Mouse (Mus musculus) cerebellum, adult 2 months (tissue): ENCODE data around the gene Gpr35.

ENCODE experiments used
- CTCF ChIP-seq: fragments of 200-500 bp; IDR thresholded peaks from 2 replicates; pipeline ENCODE4 v1.5.1; 2011; ENCODE audit warnings: low read depth, mild to moderate bottlenecking, control low read depth, low read length, moderate library complexity, borderline replicate concordance; ENCODE audit not compliant: insufficient read depth
- POLR2A ChIP-seq: fragments of 200-500 bp; IDR thresholded peaks from 2 replicates; pipeline ENCODE4 v1.6.1; 2011; ENCODE audit warnings: low read length, control low read depth, borderline replicate concordance; ENCODE audit not compliant: insufficient read depth

DNA sequence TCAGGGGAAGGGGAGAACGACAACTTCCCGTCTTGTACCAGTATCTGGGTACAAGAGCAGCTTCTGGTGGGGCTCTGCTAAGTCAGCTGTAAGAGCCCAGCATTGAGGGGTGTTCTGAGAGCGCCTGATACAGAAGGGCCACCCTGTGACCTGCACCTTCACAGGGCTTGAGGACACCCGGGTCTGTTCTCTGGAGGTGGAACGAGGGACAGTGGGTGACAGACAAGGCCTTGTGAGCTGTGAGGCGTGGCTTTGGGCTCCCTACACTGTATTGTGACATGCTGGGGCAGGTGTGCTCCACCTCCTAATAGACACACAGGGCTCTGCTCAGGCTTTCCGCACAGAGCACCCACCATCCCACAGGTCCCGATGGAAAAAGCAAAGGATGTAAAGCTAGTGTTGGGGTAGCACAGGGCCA, 38.9 kb upstream of the Gpr35 start:
- no peak for TF ChIP-seq POLR2A
- TF ChIP-seq CTCF: no peak
